Mouse (Mus musculus) kidney, adult 2 months (tissue): Measurements from ENCODE around the gene Dynlt1f.
"Not testable (repeated sequence)": the region's sequence is repeated elsewhere in the genome, so short reads cannot be mapped to it uniquely, and the experiment has no call there.

Experiments used
- CTCF ChIP-seq: fragments of 200-500 bp; conservative IDR thresholded peaks from 2 replicates; pipeline ENCODE4 v1.5.1; 2011; ENCODE audit warnings: low read depth, mild to moderate bottlenecking, control low read depth, low read length, moderate library complexity, mixed read lengths; ENCODE audit not compliant: insufficient read depth, insufficient read length
- POLR2A ChIP-seq: fragments of 200-500 bp; IDR thresholded peaks from one replicate; pipeline ENCODE4 v1.6.1; 2011; ENCODE audit warnings: low read depth, low read length, control low read depth

GRCm38 (mm10) chr17:6665389-6665788, 9.7 kb upstream of the Dynlt1f start:
- TF ChIP-seq POLR2A, CTCF: not testable (repeated sequence)
